19 mouse cellular contexts compared by ENCODE assay signal in genomic region chr4:134883808-134884207, GRCm38 (mm10). TPM values are rescaled to one million over a fixed set of nuclear protein-coding genes. Genes with fewer than 3 reads are reported as not detected.
DNase-seq lines count a peak whose midpoint lies in the region; ATAC-seq lines count a peak whose summit lies in the region.
"Had no signal": no experiment of that assay in that cellular context is flagged by ENCODE, and none has a peak within 500 bp of the region (broad histone marks: within the 10 kb centered on the region; RNA-seq: fewer than 3 reads in every experiment).

No protein-coding gene starts in this region.

- peak overlapping the region; percentile 63 for H3K27ac ChIP-seq in heart, embryonic 15.5 days
- H3K27ac ChIP-seq in neural tube, embryonic 15.5 days (replicated peaks) = no peak overlapping the region
- H3K27ac ChIP-seq: embryonic facial prominence, embryonic 10.5 days; forebrain, embryonic 12.5 days; hindbrain, embryonic 15.5 days; kidney, embryonic 15.5 days; left cerebral cortex, adult 2 months had no signal

- 0 out of 2 replicates have a peak overlapping the region, but pooled peaks have one; percentile 6 for H3K4me2 ChIP-seq in heart, embryonic 15.5 days
- no peak overlapping the region for H3K4me2 ChIP-seq in neural tube, embryonic 15.5 days
- H3K4me2 ChIP-seq: forebrain, embryonic 12.5 days; hindbrain, embryonic 15.5 days; kidney, embryonic 15.5 days; liver, embryonic 11.5 days had no signal

- H3K4me1 ChIP-seq in heart, embryonic 15.5 days (replicated peaks) = peaks cover 27% of the 10 kb centered on the region
- peaks cover 11% of the 10 kb centered on the region for H3K4me1 ChIP-seq in neural tube, embryonic 15.5 days

- no peak overlapping the region for H3K4me3 ChIP-seq in heart, embryonic 15.5 days
- no peak overlapping the region for H3K4me3 ChIP-seq in neural tube, embryonic 15.5 days (replicated peaks)
- H3K4me3 ChIP-seq: embryonic facial prominence, embryonic 10.5 days; forebrain, embryonic 12.5 days; hindbrain, embryonic 15.5 days; kidney, embryonic 15.5 days; left cerebral cortex, adult 2 months had no signal

- ATAC-seq in heart, embryonic 15.5 days (replicated peaks; ENCODE audit: insufficient number of reproducible peaks, insufficient read depth, low FRiP score, low read depth) = peak; percentile 77
- no peak for ATAC-seq in neural tube, embryonic 15.5 days (ENCODE audit: low FRiP score)
- ATAC-seq: intestine, embryonic 16.5 days; midbrain, embryonic 16.5 days had no signal

- H3K27me3 ChIP-seq in heart, embryonic 15.5 days = no peaks in the 10 kb centered on the region
- no peaks in the 10 kb centered on the region for H3K27me3 ChIP-seq in splenic B cell, adult 2 months (ENCODE audit: control insufficient read depth, insufficient read depth, low read length, poor library complexity, severe bottlenecking)
- no peaks in the 10 kb centered on the region for H3K27me3 ChIP-seq in neural tube, embryonic 15.5 days (replicated peaks)
- H3K27me3 ChIP-seq: hindbrain, embryonic 15.5 days; kidney, embryonic 15.5 days had no signal

- intact Hi-C loops in heart, postnatal 25 days (cut with DNase I) = loop anchor here (10.0 kb wide), 1 partner anchor 339 kb away; no protein-coding TSS in a partner anchor

- peak; percentile 65 to 66 for DNase-seq in heart, adult 18-20 months
- DNase-seq in heart, postnatal 25 days (ENCODE audit: low spot score) = no peak
- DNase-seq in Muller cell, postnatal 12 days (ENCODE audit: inconsistent ontology term) = peak; percentile 60
- peak; percentile 50 for DNase-seq in splenic B cell, adult 2 months (ENCODE audit: low read depth, low spot score)
- DNase-seq in cerebellum, postnatal 10 days = no peak
- no peak for DNase-seq in gastrocnemius, postnatal 4 days (ENCODE audit: low spot score in 2 of 2)
- DNase-seq: layer of hippocampus, adult 9-11 months had no signal

- H3K9me3 ChIP-seq in heart, embryonic 15.5 days (replicated peaks) = no peaks in the 10 kb centered on the region
- no peaks in the 10 kb centered on the region for H3K9me3 ChIP-seq in neural tube, embryonic 15.5 days (replicated peaks)
- H3K9me3 ChIP-seq: embryonic facial prominence, embryonic 10.5 days; forebrain, embryonic 12.5 days; hindbrain, embryonic 15.5 days; kidney, embryonic 15.5 days had no signal

- 54% methylated on average over 10 of the region's 10 CpGs for WGBS in heart, embryonic 15.5 days
- 87% methylated on average over 10 of the region's 10 CpGs for WGBS in neural tube, embryonic 15.5 days

- no peak overlapping the region for H3K9ac ChIP-seq in heart, embryonic 15.5 days
- H3K9ac ChIP-seq in neural tube, embryonic 15.5 days (replicated peaks) = no peak overlapping the region
- H3K9ac ChIP-seq: forebrain, embryonic 12.5 days; hindbrain, embryonic 15.5 days; kidney, embryonic 15.5 days had no signal

- no peaks in the 10 kb centered on the region for H3K36me3 ChIP-seq in heart, embryonic 15.5 days
- no peaks in the 10 kb centered on the region for H3K36me3 ChIP-seq in splenic B cell, adult 2 months (ENCODE audit: control insufficient read depth, insufficient read depth, low read length, poor library complexity, severe bottlenecking)
- no peaks in the 10 kb centered on the region for H3K36me3 ChIP-seq in neural tube, embryonic 15.5 days
- H3K36me3 ChIP-seq: embryonic facial prominence, embryonic 10.5 days; forebrain, embryonic 12.5 days; hindbrain, embryonic 15.5 days; kidney, embryonic 15.5 days had no signal

RNA-seq across cellular contexts. Expression of gene Rhd, which starts 19.5 kb away (rescaled TPM):
- 1 to 10 TPM; 6.9 TPM for total RNA-seq in heart, adult 18-20 months (2021)
- 1 to 10 TPM; 1.5 to 1.6 TPM for total RNA-seq in heart, postnatal 25 days (2021)
- 5.4 and 8.9 TPM in 2 replicates for polyA plus RNA-seq in heart, embryonic 15.5 days (2015; fragmentation: Nextera tagmentation; extraction: Ambion mirVana)
- under 1 TPM; 0.27 to 0.62 TPM for total RNA-seq in gastrocnemius, postnatal 4 days (2021)
- 1.6 and 1.9 TPM in 2 replicates for polyA plus RNA-seq in neural tube, embryonic 15.5 days (2015; fragmentation: Nextera tagmentation; extraction: Ambion mirVana)
- total RNA-seq: gastrocnemius, adult 8-10 months; left cerebral cortex, adult 2 months had no signal
- polyA plus RNA-seq: small intestine, adult 2 months had no signal

RNA-seq across cellular contexts. Expression of gene Maco1, which starts 30.7 kb away (rescaled TPM):
- total RNA-seq in heart, adult 18-20 months (2021) = 10 to 100 TPM; 19.9 to 21.3 TPM
- 10 to 100 TPM; 18.6 to 22.1 TPM for total RNA-seq in heart, postnatal 25 days (2021)
- polyA plus RNA-seq in heart, embryonic 15.5 days (2015; fragmentation: Nextera tagmentation; extraction: Ambion mirVana) = 22.0 and 25.5 TPM in 2 replicates
- total RNA-seq in gastrocnemius, postnatal 4 days (2021) = 10 to 100 TPM; 28.5 to 29.9 TPM
- 78.0 and 91.9 TPM in 2 replicates for polyA plus RNA-seq in neural tube, embryonic 15.5 days (2015; fragmentation: Nextera tagmentation; extraction: Ambion mirVana)

RNA-seq across cellular contexts. Expression of gene Tmem50a, which starts 31.0 kb away (rescaled TPM):
- 10 to 100 TPM; 61.9 to 65.3 TPM for total RNA-seq in heart, adult 18-20 months (2021)
- total RNA-seq in heart, postnatal 25 days (2021) = 10 to 100 TPM; 57.7 to 67.6 TPM
- 142 TPM in 2 replicates for polyA plus RNA-seq in heart, embryonic 15.5 days (2015; fragmentation: Nextera tagmentation; extraction: Ambion mirVana)
- 10 to 100 TPM; 64.7 to 71.9 TPM for total RNA-seq in gastrocnemius, postnatal 4 days (2021)
- polyA plus RNA-seq in neural tube, embryonic 15.5 days (2015; fragmentation: Nextera tagmentation; extraction: Ambion mirVana) = 198 and 218 TPM in 2 replicates

RNA-seq across cellular contexts. Expression of gene Rsrp1, which starts 39.6 kb away (rescaled TPM):
- total RNA-seq in heart, adult 18-20 months (2021) = 100 to 1,000 TPM; 177 to 237 TPM
- 100 to 1,000 TPM; 153 to 208 TPM for total RNA-seq in heart, postnatal 25 days (2021)
- polyA plus RNA-seq in heart, embryonic 15.5 days (2015; fragmentation: Nextera tagmentation; extraction: Ambion mirVana) = 366 and 379 TPM in 2 replicates
- 100 to 1,000 TPM; 115 to 148 TPM for total RNA-seq in gastrocnemius, postnatal 4 days (2021)
- polyA plus RNA-seq in neural tube, embryonic 15.5 days (2015; fragmentation: Nextera tagmentation; extraction: Ambion mirVana) = 460 and 502 TPM in 2 replicates

RNA-seq across cellular contexts. Expression of gene Syf2, which starts 46.9 kb away (rescaled TPM):
- total RNA-seq in heart, adult 18-20 months (2021) = 10 to 100 TPM; 52.5 to 56.9 TPM
- total RNA-seq in heart, postnatal 25 days (2021) = 10 to 100 TPM; 48.6 to 52.4 TPM
- polyA plus RNA-seq in heart, embryonic 15.5 days (2015; fragmentation: Nextera tagmentation; extraction: Ambion mirVana) = 52.6 and 57.6 TPM in 2 replicates
- 10 to 100 TPM; 48.2 to 53.3 TPM for total RNA-seq in gastrocnemius, postnatal 4 days (2021)
- polyA plus RNA-seq in neural tube, embryonic 15.5 days (2015; fragmentation: Nextera tagmentation; extraction: Ambion mirVana) = 55.7 and 62.0 TPM in 2 replicates

Comparison
In these comparisons a context has a peak if more than half of its experiments do, and no peak if none do; other contexts are left out.
1. DNase-seq: peak in heart, adult 18-20 months (2 of 2), Muller cell, postnatal 12 days (single experiment) and splenic B cell, adult 2 months (single experiment); none in heart, postnatal 25 days (single experiment), cerebellum, postnatal 10 days (0 of 2) and gastrocnemius, postnatal 4 days (0 of 2).